Comparison of ENCODE assay signal across 9 mouse cellular contexts in the genomic region with DNA sequence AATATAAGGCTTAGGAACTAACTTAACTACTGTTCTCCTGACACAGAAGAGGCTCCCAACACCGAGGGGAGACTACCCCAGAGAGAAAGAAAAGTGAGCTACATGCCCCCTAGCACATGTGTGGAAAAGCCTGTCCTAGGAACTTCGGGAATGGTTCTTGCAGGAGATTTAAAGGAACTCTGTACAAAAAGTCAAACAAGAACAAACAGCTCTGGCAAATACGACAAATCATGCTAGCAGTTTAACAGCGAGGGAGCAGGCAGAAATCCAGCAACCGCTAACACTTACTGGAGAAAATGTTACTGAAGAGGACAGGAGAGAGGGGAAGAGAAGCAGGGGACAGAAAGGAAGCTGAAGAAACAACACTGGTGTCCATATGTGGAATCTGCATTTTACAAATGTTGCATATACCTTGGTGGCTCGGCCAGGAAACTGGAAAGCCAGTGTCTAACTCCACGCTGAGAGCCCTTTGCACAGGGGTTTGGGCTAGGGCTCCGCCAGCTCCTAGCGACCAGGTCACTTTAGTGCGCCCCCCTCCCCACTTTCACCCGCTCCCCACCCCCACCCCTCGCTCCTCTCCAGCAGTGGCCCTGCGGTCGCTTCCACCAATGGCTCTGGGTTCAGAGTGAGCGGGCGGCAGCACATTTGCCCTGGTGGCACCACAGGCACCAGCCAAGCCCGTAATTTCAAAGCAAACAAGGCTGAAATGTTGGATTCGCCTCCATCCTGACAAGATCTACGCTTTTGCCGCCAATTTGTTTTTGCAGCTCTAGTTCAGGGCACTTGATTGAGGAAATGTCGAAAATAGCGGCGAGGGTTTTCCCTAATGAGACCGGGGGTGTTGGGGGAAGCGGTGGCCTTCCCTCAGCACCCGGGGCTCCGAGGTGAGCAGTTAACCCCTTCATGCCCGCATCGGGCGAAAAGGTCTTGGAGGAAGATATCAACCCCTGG. TPM values are rescaled to one million over a fixed set of nuclear protein-coding genes. Genes with fewer than 3 reads are reported as not detected.
DNase-seq lines count a peak whose midpoint lies in the region; ATAC-seq and TF ChIP-seq lines count a peak whose summit lies in the region.
"Had no signal": no experiment of that assay in that cellular context is flagged by ENCODE, and none has a peak within 500 bp of the region (broad histone marks: within the 10 kb centered on the region; RNA-seq: fewer than 3 reads in every experiment).

No protein-coding gene starts in this region.

- H3K9me3 ChIP-seq in midbrain, embryonic 11.5 days (ENCODE audit: control insufficient read depth, low read length): no peaks in the 10 kb centered on the region
- H3K9me3 ChIP-seq in midbrain, embryonic 16.5 days (replicated peaks; ENCODE audit: control insufficient read depth, low read length, poor library complexity, severe bottlenecking): no peaks in the 10 kb centered on the region; the same call in 1 of the 2 replicates
- H3K9me3 ChIP-seq in limb, embryonic 12.5 days: no peaks in the 10 kb centered on the region
- H3K9me3 ChIP-seq in stomach, embryonic 16.5 days (replicated peaks; ENCODE audit: control insufficient read depth, low read length): no peaks in the 10 kb centered on the region

- intact Hi-C loops in heart, adult 2 months (cut with DNase I): loop anchor here (2.0 to 10.0 kb wide), 3 partner anchors 14 to 178 kb away; no protein-coding TSS in a partner anchor
- intact Hi-C loops in left cerebral cortex, adult 2 months (cut with DNase I): loop anchor here (5.0 kb wide), 1 partner anchor 35 kb away; no protein-coding TSS in a partner anchor

- no peak overlapping the region for H3K9ac ChIP-seq in midbrain, embryonic 11.5 days (ENCODE audit: low read length)
- no peak overlapping the region for H3K9ac ChIP-seq in midbrain, embryonic 16.5 days (ENCODE audit: low read depth, low read length)
- H3K9ac ChIP-seq in heart, adult 2 months (ENCODE audit: low read depth, low read length): peak overlapping the region; percentile 48
- peak overlapping the region; percentile 63 for H3K9ac ChIP-seq in limb, embryonic 12.5 days (replicated peaks)
- peak overlapping the region; percentile 65 for H3K9ac ChIP-seq in stomach, embryonic 16.5 days (ENCODE audit: low read length)

- H3K79me2 ChIP-seq in heart, adult 2 months (replicated peaks; ENCODE audit: control insufficient read depth, insufficient read depth, low read length): no peaks in the 10 kb centered on the region

- TF ChIP-seq CTCF in heart, adult 2 months (IDR thresholded peaks at IDR 0.05): no peak
- TF ChIP-seq CTCF in left cerebral cortex, adult 2 months (IDR thresholded peaks at IDR 0.05): no peak

- H3K4me2 ChIP-seq in midbrain, embryonic 11.5 days: peak overlapping the region; percentile 21
- H3K4me2 ChIP-seq in midbrain, embryonic 16.5 days (ENCODE audit: low read length): no peak overlapping the region
- H3K4me2 ChIP-seq in limb, embryonic 12.5 days: peak overlapping the region; percentile 92
- peak overlapping the region; percentile 71 for H3K4me2 ChIP-seq in stomach, embryonic 16.5 days (ENCODE audit: low read depth, low read length)

- TF ChIP-seq EP300 in heart, adult 2 months (IDR thresholded peaks at IDR 0.05; ENCODE audit: insufficient read depth, low read depth, low read length): no peak

- DNase-seq in midbrain, embryonic 11.5 days (ENCODE audit: low spot score, missing footprints): peak; percentile 96
- peak; percentile 49 to 68 for DNase-seq in heart, adult 2 months
- DNase-seq in left cerebral cortex, adult 11 months (ENCODE audit: low spot score): no peak
- DNase-seq in layer of hippocampus, adult 9-11 months: no peak
- DNase-seq in left cerebral cortex, adult 2 months (ENCODE audit: extremely low spot score in 1 of 2, low spot score in 2 of 2): no peak

- peak overlapping the region; percentile 5; the same call in 1 of the 2 replicates for H3K4me3 ChIP-seq in midbrain, embryonic 11.5 days (ENCODE audit: low read depth, low read length)
- no peak overlapping the region for H3K4me3 ChIP-seq in midbrain, embryonic 16.5 days (ENCODE audit: low read depth, low read length)
- H3K4me3 ChIP-seq in heart, adult 2 months: peak overlapping the region; percentile 53
- peak overlapping the region; percentile 47 for H3K4me3 ChIP-seq in limb, embryonic 12.5 days (replicated peaks)
- H3K4me3 ChIP-seq in stomach, embryonic 16.5 days (replicated peaks; ENCODE audit: low read length): peak overlapping the region; percentile 46
- no peak overlapping the region for H3K4me3 ChIP-seq in left cerebral cortex, adult 2 months

- H3K4me1 ChIP-seq in midbrain, embryonic 11.5 days (ENCODE audit: control insufficient read depth, insufficient read depth, low read length): peaks cover 4% of the 10 kb centered on the region
- no peaks in the 10 kb centered on the region; the same call in 1 of the 2 replicates for H3K4me1 ChIP-seq in midbrain, embryonic 16.5 days (ENCODE audit: control insufficient read depth, insufficient read depth, low read length)
- H3K4me1 ChIP-seq in heart, adult 2 months (ENCODE audit: control insufficient read depth, insufficient read depth, low read length): peaks cover 6% of the 10 kb centered on the region
- H3K4me1 ChIP-seq in limb, embryonic 12.5 days (replicated peaks): peaks cover 24% of the 10 kb centered on the region
- peaks cover 6% of the 10 kb centered on the region; the same call in 1 of the 2 replicates for H3K4me1 ChIP-seq in stomach, embryonic 16.5 days (ENCODE audit: control insufficient read depth, insufficient read depth, low read length)

- TF ChIP-seq POLR2A in heart, adult 2 months (IDR thresholded peaks at IDR 0.05; ENCODE audit: insufficient read depth, low read depth, low read length): no peak

- no peaks in the 10 kb centered on the region for H3K36me3 ChIP-seq in midbrain, embryonic 11.5 days (ENCODE audit: control insufficient read depth, insufficient read depth, low read length)
- H3K36me3 ChIP-seq in midbrain, embryonic 16.5 days (ENCODE audit: control insufficient read depth, insufficient read depth, low read length): no peaks in the 10 kb centered on the region
- H3K36me3 ChIP-seq in heart, adult 2 months (ENCODE audit: control insufficient read depth, insufficient read depth, low read length): peaks cover 2% of the 10 kb centered on the region; the same call in 1 of the 2 replicates
- 0 out of 2 replicates have a peak, but pooled peaks cover under 1% of the 10 kb centered on the region for H3K36me3 ChIP-seq in limb, embryonic 12.5 days
- H3K36me3 ChIP-seq in stomach, embryonic 16.5 days (ENCODE audit: control insufficient read depth, insufficient read depth, low read length): no peaks in the 10 kb centered on the region

- peak; percentile 57 for ATAC-seq in midbrain, embryonic 11.5 days (ENCODE audit: low FRiP score)
- ATAC-seq in midbrain, embryonic 16.5 days: no peak; the same call in 1 of the 2 replicates
- ATAC-seq in limb, embryonic 12.5 days (ENCODE audit: insufficient number of reproducible peaks, insufficient read depth, low FRiP score, low TSS enrichment, low read depth): peak; percentile 53
- peak; percentile 50 for ATAC-seq in stomach, embryonic 16.5 days (ENCODE audit: insufficient read depth, low FRiP score)

- no peak overlapping the region for H3K27ac ChIP-seq in midbrain, embryonic 11.5 days (ENCODE audit: low read depth, low read length)
- H3K27ac ChIP-seq in midbrain, embryonic 16.5 days (ENCODE audit: low read length): no peak overlapping the region
- H3K27ac ChIP-seq in heart, adult 2 months: peak overlapping the region; percentile 89
- peak overlapping the region; percentile 90 for H3K27ac ChIP-seq in limb, embryonic 12.5 days
- peak overlapping the region; percentile 70 for H3K27ac ChIP-seq in stomach, embryonic 16.5 days (ENCODE audit: low read length)
- H3K27ac ChIP-seq in left cerebral cortex, adult 2 months: no peak overlapping the region

- H3K27me3 ChIP-seq in midbrain, embryonic 11.5 days (ENCODE audit: control insufficient read depth, insufficient read depth, low read length): peaks cover 59% of the 10 kb centered on the region
- peaks cover 62% of the 10 kb centered on the region for H3K27me3 ChIP-seq in midbrain, embryonic 16.5 days (ENCODE audit: control insufficient read depth, insufficient read depth, low read depth, low read length)
- H3K27me3 ChIP-seq in heart, adult 2 months (ENCODE audit: control insufficient read depth, insufficient read depth, low read length): no peaks in the 10 kb centered on the region
- H3K27me3 ChIP-seq in limb, embryonic 12.5 days: peaks cover 25% of the 10 kb centered on the region
- H3K27me3 ChIP-seq in stomach, embryonic 16.5 days (ENCODE audit: control insufficient read depth, insufficient read depth, low read length): peaks cover 27% of the 10 kb centered on the region

- under 1% methylated on average over 30 of the region's 30 CpGs for WGBS in midbrain, embryonic 11.5 days
- under 1% methylated on average over 29 of the region's 30 CpGs for WGBS in midbrain, embryonic 16.5 days
- WGBS in heart, adult 2 months: 3% methylated on average over 29 of the region's 30 CpGs
- WGBS in limb, embryonic 12.5 days: under 1% methylated on average over 30 of the region's 30 CpGs
- 1% methylated on average over 30 of the region's 30 CpGs for WGBS in stomach, embryonic 16.5 days

RNA-seq across cellular contexts. Expression of a gene that starts 8.5 kb away (rescaled TPM):
- not detected in 2 replicates for polyA plus RNA-seq in midbrain, embryonic 11.5 days (2014; fragmentation: Nextera tagmentation; extraction: Ambion mirVana)
- not detected in 2 replicates for polyA plus RNA-seq in midbrain, embryonic 16.5 days (2015; fragmentation: Nextera tagmentation; extraction: Ambion mirVana)
- 10 to 100 TPM; 62.1 to 63.9 TPM for total RNA-seq in heart, adult 2 months (2021)
- polyA plus RNA-seq in heart, adult 2 months (2012; rRNA removed): 10.3 and 14.8 TPM in 2 replicates
- polyA plus RNA-seq in limb, embryonic 12.5 days (2016; fragmentation: Nextera tagmentation; extraction: Ambion mirVana): 19.6 and 23.7 TPM in 2 replicates
- polyA plus RNA-seq in stomach, embryonic 16.5 days (2015; fragmentation: Nextera tagmentation; extraction: Ambion mirVana): 6.2 and 7.5 TPM in 2 replicates
- total RNA-seq in left cerebral cortex, adult 2 months (2021): not detected
- total RNA-seq: hematopoietic stem cell, adult 5-6 weeks had no signal

Comparison
In these comparisons a context has a peak if more than half of its experiments do, and no peak if none do; other contexts are left out.
1. H3K4me3 ChIP-seq: peak in midbrain, embryonic 11.5 days (single experiment), heart, adult 2 months (single experiment), limb, embryonic 12.5 days (single experiment) and stomach, embryonic 16.5 days (single experiment); none in midbrain, embryonic 16.5 days (single experiment) and left cerebral cortex, adult 2 months (single experiment).
2. DNase-seq: peak in midbrain, embryonic 11.5 days (single experiment) and heart, adult 2 months (2 of 2); none in left cerebral cortex, adult 11 months (single experiment), layer of hippocampus, adult 9-11 months (single experiment) and left cerebral cortex, adult 2 months (0 of 2).
3. H3K27ac ChIP-seq: peak in heart, adult 2 months (single experiment), limb, embryonic 12.5 days (single experiment) and stomach, embryonic 16.5 days (single experiment); none in midbrain, embryonic 11.5 days (single experiment), midbrain, embryonic 16.5 days (single experiment) and left cerebral cortex, adult 2 months (single experiment).
4. H3K9ac ChIP-seq: peak in heart, adult 2 months (single experiment), limb, embryonic 12.5 days (single experiment) and stomach, embryonic 16.5 days (single experiment); none in midbrain, embryonic 11.5 days (single experiment) and midbrain, embryonic 16.5 days (single experiment).